Mouse (Mus musculus) heart, embryonic 12.5 days (tissue): Measurements from ENCODE around the gene Rufy3. TPM values are rescaled to one million over a fixed set of nuclear protein-coding genes. Genes with fewer than 3 reads are reported as not detected.

Experiments
- ATAC-seq: fragments of 200-750 bp; cut with Nextera tagmentation; 2 replicates; pipeline ENCODE4 v1.8.0; 2017; ENCODE audit warnings: moderate TSS enrichment, moderate library complexity; ENCODE audit not compliant: insufficient number of reproducible peaks, low FRiP score
- H3K27ac ChIP-seq: fragments of 300-500 bp; sonication (generic); 2 replicates; pipeline ENCODE4 v1.5.1; 2016; ENCODE audit warnings: mild to moderate bottlenecking, moderate library complexity; ENCODE audit not compliant: poor library complexity, severe bottlenecking
- H3K27me3 ChIP-seq: fragments of 300-500 bp; sonication (generic); replicated peaks from 2 replicates; pipeline ENCODE4 v1.6.1; 2016; ENCODE audit warnings: mild to moderate bottlenecking, moderate library complexity
- H3K36me3 ChIP-seq: fragments of 300-500 bp; sonication (generic); 2 replicates; pipeline ENCODE4 v1.6.1; 2016; ENCODE audit warnings: mild to moderate bottlenecking, moderate library complexity
- H3K4me1 ChIP-seq: fragments of 300-500 bp; sonication (generic); replicated peaks from 2 replicates; pipeline ENCODE4 v1.6.1; 2016; ENCODE audit warnings: mild to moderate bottlenecking
- H3K4me2 ChIP-seq: fragments of 300-500 bp; sonication (generic); 2 replicates; pipeline ENCODE4 v1.6.1; 2016; ENCODE audit warnings: mild to moderate bottlenecking, moderate library complexity
- H3K4me3 ChIP-seq: fragments of 300-500 bp; sonication (generic); 2 replicates; pipeline ENCODE4 v1.5.1; 2016; ENCODE audit warnings: mild to moderate bottlenecking
- H3K9ac ChIP-seq: fragments of 300-500 bp; sonication (generic); 2 replicates; pipeline ENCODE4 v1.6.1; 2016; ENCODE audit warnings: mild to moderate bottlenecking, moderate library complexity
- H3K9me3 ChIP-seq: fragments of 300-500 bp; sonication (generic); replicated peaks from 2 replicates; pipeline ENCODE4 v1.6.1; 2016; ENCODE audit warnings: mild to moderate bottlenecking, moderate library complexity
- WGBS: fragments of 180-500 bp; shearing (Covaris S2); methylation state at CpG from one replicate; pipeline ENCODE4 v1.1.7; 2016; 5-methylcytosine and 5-hydroxymethylcytosine counted together
- polyA plus RNA-seq: library from polyadenylated mRNA; unstranded; fragments of >200 nt; fragmentation: Nextera tagmentation; extraction: Ambion mirVana; gene quantifications from 2 replicates; pipeline ENCODE4 v1.2.1, GENCODE M21; 2016

The Rufy3 gene
- polyA plus RNA-seq, 1 experiment from 2014 or later: 15.2 TPM

- H3K27ac ChIP-seq: peak within 1 kb of the TSS; percentile 87
- peak; percentile 94 for ATAC-seq
- no peaks in the 10 kb centered on the region; the same call in 1 of the 2 replicates for H3K36me3 ChIP-seq
- peak within 1 kb of the TSS; percentile 94 for H3K9ac ChIP-seq
- peak within 1 kb of the TSS; percentile 92 for H3K4me3 ChIP-seq
- H3K4me2 ChIP-seq: peak within 1 kb of the TSS; percentile 97
- under 1% methylated on average over 76 of the region's 76 CpGs for WGBS
- H3K27me3 ChIP-seq: no peaks in the 10 kb centered on the region
- peaks cover 17% of the 10 kb centered on the region for H3K4me1 ChIP-seq
- H3K9me3 ChIP-seq: no peaks in the 10 kb centered on the region
These were observed 10.6 kb upstream of the Rufy3 start, which contains the start of gene Utp3 for GRCm38 (mm10) chr5:88554086-88554886. Utp3 (plus strand) TSS chr5:88554462.

- no peaks in the 10 kb centered on the region for H3K9me3 ChIP-seq
- peaks cover 18% of the 10 kb centered on the region for H3K4me1 ChIP-seq
- 41% methylated on average over 1 of the region's 1 CpGs for WGBS
- no peak overlapping the region for H3K4me2 ChIP-seq
- no peaks in the 10 kb centered on the region for H3K27me3 ChIP-seq
- no peak overlapping the region for H3K27ac ChIP-seq
- H3K9ac ChIP-seq: no peak overlapping the region
- H3K4me3 ChIP-seq: no peak overlapping the region
- no peaks in the 10 kb centered on the region; the same call in 1 of the 2 replicates for H3K36me3 ChIP-seq
- no peak for ATAC-seq
These were observed 5.8 kb upstream of the Rufy3 start for GRCm38 (mm10) chr5:88558991-88559390.

- 73% methylated on average over 9 of the region's 9 CpGs for WGBS
- ATAC-seq: no peak
- Histone ChIP-seq H3K4me3 (no peak overlapping the region), H3K9me3 (no peaks in the 10 kb centered on the region), H3K27me3 (no peaks in the 10 kb centered on the region), H3K9ac (no peak overlapping the region), H3K4me2 (no peak overlapping the region), H3K4me1 (peaks cover 8% of the 10 kb centered on the region), H3K27ac (no peak overlapping the region), H3K36me3 (no peaks in the 10 kb centered on the region; the same call in 1 of the 2 replicates)
These were observed 3.6 kb upstream of the Rufy3 start for GRCm38 (mm10) chr5:88561080-88561814.

GRCm38 (mm10) chr5:88562863-88563780, 1.7 kb upstream of the Rufy3 start:
- Histone ChIP-seq H3K9ac (no peak overlapping the region), H3K9me3 (no peaks in the 10 kb centered on the region), H3K27me3 (no peaks in the 10 kb centered on the region), H3K4me2 (no peak overlapping the region), H3K4me1 (peaks cover 10% of the 10 kb centered on the region), H3K27ac (no peak overlapping the region), H3K4me3 (no peak overlapping the region), H3K36me3 (peaks cover 1% of the 10 kb centered on the region; the same call in 1 of the 2 replicates)
- 56% methylated on average over 8 of the region's 8 CpGs for WGBS
- no peak for ATAC-seq

GRCm38 (mm10) chr5:88565148-88566033, 551 bp downstream of the Rufy3 start:
- peak overlapping the region; percentile 95 for H3K27ac ChIP-seq
- H3K9me3 ChIP-seq: no peaks in the 10 kb centered on the region
- peak overlapping the region; percentile 92 for H3K9ac ChIP-seq
- peak overlapping the region; percentile 79 for H3K4me2 ChIP-seq
- ATAC-seq: peak; percentile 71
- peaks cover 18% of the 10 kb centered on the region for H3K36me3 ChIP-seq
- no peaks in the 10 kb centered on the region for H3K27me3 ChIP-seq
- H3K4me3 ChIP-seq: peak overlapping the region; percentile 94
- H3K4me1 ChIP-seq: peaks cover 10% of the 10 kb centered on the region
- WGBS: 2% methylated on average over 91 of the region's 119 CpGs

- Histone ChIP-seq H3K4me2 (peak overlapping the region; percentile 79), H3K9me3 (no peaks in the 10 kb centered on the region), H3K27ac (peak overlapping the region; percentile 95), H3K36me3 (peaks cover 26% of the 10 kb centered on the region), H3K9ac (peak overlapping the region; percentile 92), H3K27me3 (no peaks in the 10 kb centered on the region), H3K4me3 (peak overlapping the region; percentile 94), H3K4me1 (peaks cover 10% of the 10 kb centered on the region)
- ATAC-seq: no peak
- 3% methylated on average over 14 of the region's 14 CpGs for WGBS
These were observed 1.4 kb downstream of the Rufy3 start for GRCm38 (mm10) chr5:88566034-88566841.

GRCm38 (mm10) chr5:88569541-88569940, 4.7 kb downstream of the Rufy3 start:
- Histone ChIP-seq H3K27me3 (no peaks in the 10 kb centered on the region), H3K4me2 (no peak overlapping the region)

GRCm38 (mm10) chr5:88574829-88575228, 10.0 kb downstream of the Rufy3 start:
- Histone ChIP-seq H3K9me3 (no peaks in the 10 kb centered on the region), H3K9ac (no peak overlapping the region), H3K36me3 (peaks cover 22% of the 10 kb centered on the region), H3K4me3 (no peak overlapping the region), H3K27me3 (no peaks in the 10 kb centered on the region), H3K4me1 (peaks cover 7% of the 10 kb centered on the region), H3K4me2 (no peak overlapping the region), H3K27ac (no peak overlapping the region)
- ATAC-seq: no peak
- WGBS: 90% methylated on average over 3 of the region's 3 CpGs

More at GRCm38 (mm10) chr5:88569541-88569940, 4.7 kb downstream of the Rufy3 start:
- peaks cover 36% of the 10 kb centered on the region for H3K36me3 ChIP-seq
- no peak overlapping the region for H3K27ac ChIP-seq
- no peak overlapping the region for H3K9ac ChIP-seq
- no peaks in the 10 kb centered on the region for H3K9me3 ChIP-seq
- WGBS: 87% methylated on average over 3 of the region's 3 CpGs
- no peak overlapping the region for H3K4me3 ChIP-seq
- peaks cover 8% of the 10 kb centered on the region for H3K4me1 ChIP-seq
- no peak for ATAC-seq

- no peak overlapping the region for H3K4me2 ChIP-seq
- no peak overlapping the region for H3K9ac ChIP-seq
- H3K4me3 ChIP-seq: no peak overlapping the region
- no peak for ATAC-seq
- no peaks in the 10 kb centered on the region for H3K9me3 ChIP-seq
- H3K27me3 ChIP-seq: no peaks in the 10 kb centered on the region
- H3K36me3 ChIP-seq: peaks cover 15% of the 10 kb centered on the region
- 70% methylated on average over 3 of the region's 3 CpGs for WGBS
- H3K4me1 ChIP-seq: peaks cover 7% of the 10 kb centered on the region
- no peak overlapping the region for H3K27ac ChIP-seq
These were observed 10.9 kb downstream of the Rufy3 start for GRCm38 (mm10) chr5:88575506-88576338.
